Mouse (Mus musculus) brain, embryonic 18.5 days (tissue): ENCODE data around the gene Emp1.

Source experiments
- DNase-seq: peaks from one replicate; pipeline ENCODE4 v3.0.0-alpha.2; 2012; ENCODE audit warnings: low read depth, low spot score

Emp1 gene

GRCm38 (mm10) chr6:135411712-135412319, 49.5 kb downstream of the Emp1 start:
- no peak for DNase-seq

- no peak for DNase-seq
These were observed 50.3 kb downstream of the Emp1 start for GRCm38 (mm10) chr6:135412649-135413048.

GRCm38 (mm10) chr6:135417459-135417858, 55.1 kb downstream of the Emp1 start:
- DNase-seq = no peak

- DNase-seq = no peak
These were observed 56.0 kb downstream of the Emp1 start for GRCm38 (mm10) chr6:135418223-135418824.

GRCm38 (mm10) chr6:135428246-135428645, 65.9 kb downstream of the Emp1 start:
- DNase-seq = no peak

GRCm38 (mm10) chr6:135429268-135429909, 67.0 kb downstream of the Emp1 start:
- DNase-seq = no peak

GRCm38 (mm10) chr6:135430441-135430970, 68.2 kb downstream of the Emp1 start:
- no peak for DNase-seq
